Mouse (Mus musculus): ENCODE data around the gene Slc8a1. TPM values are rescaled to one million over a fixed set of nuclear protein-coding genes. Genes with fewer than 3 reads are reported as not detected.

Slc8a1 gene
- polyA plus RNA-seq, 1 experiment from 2014 or later: not detected

DNA sequence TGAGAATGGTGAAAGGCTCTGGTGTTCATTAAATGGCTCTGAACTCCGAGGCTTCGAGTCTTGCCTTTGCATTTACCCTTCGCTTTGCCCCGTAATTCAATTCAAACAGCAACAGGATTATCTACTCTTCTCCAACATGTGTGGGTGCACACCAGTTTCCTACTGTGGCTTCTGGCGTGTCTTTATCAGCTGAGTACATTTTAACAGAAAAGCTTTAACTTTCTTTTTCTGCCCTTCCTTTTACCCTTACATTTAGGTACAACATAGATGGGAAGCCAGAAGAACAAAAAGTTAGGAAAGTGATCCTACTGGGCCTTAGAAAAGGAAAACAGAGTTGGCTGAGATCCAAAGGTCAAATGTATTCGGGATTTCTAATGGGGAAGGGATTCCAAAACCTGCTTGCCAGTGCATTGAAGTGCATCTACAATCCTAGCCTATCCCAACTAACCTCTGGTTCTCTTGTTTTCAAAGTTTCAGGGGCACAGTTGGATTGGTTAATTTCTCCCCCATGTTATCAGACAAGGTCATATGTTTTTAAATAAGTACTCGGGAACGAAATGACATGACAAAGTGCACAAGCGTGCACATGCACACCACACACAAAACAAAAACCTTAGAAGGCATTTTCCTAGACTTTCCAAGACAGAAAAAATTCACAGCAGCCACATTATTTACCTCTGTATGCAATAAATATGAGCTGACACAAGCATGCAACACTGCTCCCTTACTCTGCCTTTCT is 172.4 kb downstream of the Slc8a1 start:
- DNase-seq (ENCODE audit: low read depth, low spot score) (no peak), ATAC-seq (no peak)
- TF ChIP-seq CTCF (IDR thresholded peaks at IDR 0.05): no peak
- ChIA-PET CTCF (interaction anchor here (1.2 kb wide), 1 partner anchor 12 kb away, joined by 4 read pairs; no protein-coding TSS in a partner anchor), POLR2A (no interaction called here)
- in situ Hi-C loops (cut with MboI; ENCODE audit: low pct_unique_long_range_greater_than_20kb): no loop called here
- H3K27me3 ChIP-seq: peaks cover 8% of the 10 kb centered on the region

DNA sequence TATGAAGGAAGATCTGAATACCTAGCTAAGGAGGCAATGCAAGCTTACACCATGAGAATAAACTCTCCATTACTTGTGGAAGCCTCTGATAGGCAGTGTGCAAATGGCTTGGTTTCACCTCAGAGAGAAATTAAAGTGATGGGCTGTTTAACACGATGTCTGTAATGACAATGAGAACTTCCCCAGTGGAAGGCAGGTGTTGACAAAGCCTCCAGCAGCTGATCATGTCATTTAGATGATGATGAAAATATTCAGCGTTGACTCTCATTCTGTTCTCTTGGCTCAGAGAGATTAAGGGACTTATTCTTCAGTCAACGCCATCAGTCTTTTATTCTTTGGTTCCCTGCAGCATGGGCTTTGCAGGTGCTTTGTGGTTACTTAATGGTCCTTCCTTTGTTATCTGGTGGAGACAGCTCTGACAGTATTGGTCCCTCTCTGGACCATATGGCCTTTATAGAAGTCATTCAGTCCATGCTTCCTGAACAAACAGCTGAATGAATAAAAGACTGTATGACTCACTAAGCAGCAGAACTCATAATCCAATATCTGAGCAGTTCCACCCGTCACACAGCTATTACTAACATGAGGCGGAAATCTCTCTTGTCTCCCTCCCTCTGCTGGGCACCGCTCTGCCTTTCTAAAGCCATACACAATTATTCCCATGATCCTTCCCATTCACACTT is 184.0 kb downstream of the Slc8a1 start:
- peaks cover 4% of the 10 kb centered on the region for H3K27me3 ChIP-seq
- ChIA-PET POLR2A (no interaction called here), CTCF (interaction anchor here (1.4 to 1.8 kb wide), 2 partner anchors 12 to 29 kb away, joined by 4 read pairs; no protein-coding TSS in a partner anchor)
- no peak for ATAC-seq
- in situ Hi-C loops (cut with MboI; ENCODE audit: low pct_unique_long_range_greater_than_20kb): no loop called here
- TF ChIP-seq CTCF (IDR thresholded peaks at IDR 0.05): no peak
- no peak for DNase-seq (ENCODE audit: low read depth, low spot score)

DNA sequence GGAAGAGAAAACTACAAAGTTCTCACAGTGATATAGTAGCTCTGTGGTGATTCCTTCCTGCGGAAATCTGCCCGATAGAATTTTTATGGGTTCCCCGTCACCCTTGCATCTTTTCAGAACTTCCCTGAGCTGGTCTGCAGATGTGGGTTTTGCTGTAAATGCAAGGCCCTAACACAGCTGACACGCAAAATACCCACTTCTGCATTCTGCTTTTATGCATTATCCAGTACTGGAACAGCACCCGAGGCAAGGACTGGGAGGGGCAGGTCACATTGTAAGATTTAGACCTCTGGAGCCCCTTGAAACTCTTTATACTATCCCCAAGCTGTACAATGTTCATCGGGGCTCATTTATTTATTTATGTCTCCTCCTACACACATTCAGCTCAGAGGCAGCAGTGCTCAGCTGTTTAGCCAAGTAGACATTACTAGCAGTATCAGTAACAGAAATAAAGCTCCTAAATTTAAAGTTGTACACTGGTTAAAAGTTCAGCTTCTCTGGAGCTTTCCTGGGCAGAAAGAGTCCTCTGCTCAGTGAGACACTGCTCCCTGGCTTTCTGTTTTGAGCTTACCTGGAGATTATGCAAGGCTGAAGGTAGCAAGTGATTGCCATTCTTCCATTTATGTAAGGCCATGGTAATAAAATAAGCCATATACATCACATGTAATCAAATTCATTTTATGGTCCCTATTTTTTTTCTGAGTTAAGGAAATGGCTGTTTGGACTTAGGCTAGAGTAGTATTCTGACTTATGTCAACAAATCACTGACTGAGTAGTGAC is 186.1 kb downstream of the Slc8a1 start:
- no peak for TF ChIP-seq CTCF (IDR thresholded peaks at IDR 0.05)
- no peak for DNase-seq (ENCODE audit: low read depth, low spot score)

DNA sequence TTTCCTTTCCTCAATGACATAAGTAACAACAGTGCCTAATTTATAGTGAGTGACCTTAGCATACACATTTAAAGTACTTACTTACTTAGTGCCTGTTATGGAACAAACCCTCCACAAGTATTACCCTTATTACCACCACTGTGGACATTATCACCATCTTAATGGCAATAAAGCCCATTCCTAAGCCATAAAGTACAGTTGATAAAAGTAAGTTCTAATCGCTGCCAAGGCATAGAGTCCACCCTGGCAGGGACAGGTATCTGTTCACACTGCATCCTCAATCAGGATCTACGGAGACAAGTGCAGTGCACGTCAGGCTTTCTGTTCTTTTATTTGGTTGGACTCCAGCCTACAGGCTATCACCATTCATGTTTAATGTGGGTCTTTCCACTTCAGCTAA is 187.3 kb downstream of the Slc8a1 start:
- no peak for TF ChIP-seq CTCF (IDR thresholded peaks at IDR 0.05)
- ATAC-seq (no peak), DNase-seq (ENCODE audit: low read depth, low spot score) (no peak)
- ChIA-PET POLR2A (no interaction called here), CTCF (no interaction called here)
- H3K27me3 ChIP-seq: peaks cover 5% of the 10 kb centered on the region
- in situ Hi-C loops (cut with MboI; ENCODE audit: low pct_unique_long_range_greater_than_20kb): no loop called here

More for the DNA sequence above, 186.1 kb downstream of the Slc8a1 start:
- ATAC-seq: no peak
- in situ Hi-C loops (cut with MboI; ENCODE audit: low pct_unique_long_range_greater_than_20kb): no loop called here
- ChIA-PET CTCF (interaction anchor here (1.1 kb wide), 1 partner anchor 32 kb away, joined by 4 read pairs; no protein-coding TSS in a partner anchor), POLR2A (no interaction called here)
- peaks cover 9% of the 10 kb centered on the region for H3K27me3 ChIP-seq

DNA sequence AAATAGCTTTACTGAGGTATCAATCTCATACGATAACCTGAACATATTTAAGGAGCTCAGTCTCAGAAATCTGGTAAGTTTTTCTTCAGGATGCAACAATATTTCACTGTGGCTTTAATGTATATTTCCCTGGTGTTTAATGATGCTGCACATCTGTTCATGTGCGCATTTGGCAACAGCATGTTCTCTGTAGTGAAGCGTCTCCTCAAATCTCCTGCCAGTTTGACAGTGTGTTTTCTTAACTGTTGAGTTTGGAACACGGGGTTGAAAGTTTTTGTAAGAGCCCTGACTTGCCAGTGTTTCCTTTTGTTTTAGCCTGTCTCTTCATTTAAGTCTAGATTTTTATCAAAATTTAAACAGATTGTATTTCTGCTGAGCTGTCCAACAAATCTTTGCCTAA is 190.2 kb downstream of the Slc8a1 start:
- POLR2A ChIA-PET: no interaction called here
- DNase-seq (ENCODE audit: low read depth, low spot score) (no peak), ATAC-seq (no peak)
- CTCF ChIA-PET: no interaction called here
- no peak for TF ChIP-seq CTCF (IDR thresholded peaks at IDR 0.05)
- peaks cover 5% of the 10 kb centered on the region for H3K27me3 ChIP-seq
- in situ Hi-C loops (cut with MboI; ENCODE audit: low pct_unique_long_range_greater_than_20kb): no loop called here

DNA sequence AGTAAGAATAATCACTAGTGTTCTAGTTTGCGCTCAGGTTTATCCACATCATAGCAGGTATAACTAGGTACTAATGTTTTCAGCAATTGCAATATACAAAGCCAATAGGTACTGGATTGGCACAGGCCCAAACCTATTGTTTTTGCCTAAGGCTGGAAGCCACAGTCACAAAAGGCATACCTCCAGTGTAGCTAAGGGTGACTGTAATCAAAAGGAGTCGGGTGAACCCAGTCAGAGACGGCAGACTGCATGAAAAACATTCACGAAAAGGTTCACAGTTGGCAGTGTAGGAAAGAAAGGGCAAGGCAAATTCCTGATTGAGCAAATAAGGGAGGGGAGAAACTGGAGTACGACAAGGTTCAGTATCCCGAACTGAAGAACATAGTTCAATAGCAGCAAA is 191.7 kb downstream of the Slc8a1 start:
- no peak for TF ChIP-seq CTCF (IDR thresholded peaks at IDR 0.05)
- ATAC-seq (no peak), DNase-seq (ENCODE audit: low read depth, low spot score) (no peak)
- in situ Hi-C loops (cut with MboI; ENCODE audit: low pct_unique_long_range_greater_than_20kb): no loop called here
- ChIA-PET CTCF (no interaction called here), POLR2A (no interaction called here)
- H3K27me3 ChIP-seq: peaks cover 5% of the 10 kb centered on the region

DNA sequence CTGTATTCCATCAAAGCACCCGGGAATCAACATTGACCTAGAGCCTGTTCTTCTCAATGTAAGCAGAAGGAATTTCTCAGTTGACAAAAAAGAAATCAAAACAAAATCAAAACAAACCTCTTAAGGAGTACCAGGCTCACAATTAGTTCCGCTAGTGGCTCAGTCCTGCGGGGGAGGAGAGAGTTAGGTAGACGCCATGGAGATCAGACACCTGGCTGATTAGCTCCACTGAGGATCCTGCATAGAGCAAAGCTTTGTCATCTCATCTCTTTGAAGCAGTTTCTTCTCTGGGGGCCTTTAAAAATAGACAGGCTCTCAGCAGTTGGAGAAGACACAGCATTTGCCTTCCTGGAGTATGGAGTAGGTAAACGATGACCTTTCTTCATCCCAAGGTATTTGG is 192.2 kb downstream of the Slc8a1 start:
- CTCF ChIA-PET: no interaction called here
- POLR2A ChIA-PET: no interaction called here
- ATAC-seq: no peak
- in situ Hi-C loops (cut with MboI; ENCODE audit: low pct_unique_long_range_greater_than_20kb): no loop called here
- peaks cover 5% of the 10 kb centered on the region for H3K27me3 ChIP-seq
- no peak for DNase-seq (ENCODE audit: low read depth, low spot score)
- no peak for TF ChIP-seq CTCF (IDR thresholded peaks at IDR 0.05)

DNA sequence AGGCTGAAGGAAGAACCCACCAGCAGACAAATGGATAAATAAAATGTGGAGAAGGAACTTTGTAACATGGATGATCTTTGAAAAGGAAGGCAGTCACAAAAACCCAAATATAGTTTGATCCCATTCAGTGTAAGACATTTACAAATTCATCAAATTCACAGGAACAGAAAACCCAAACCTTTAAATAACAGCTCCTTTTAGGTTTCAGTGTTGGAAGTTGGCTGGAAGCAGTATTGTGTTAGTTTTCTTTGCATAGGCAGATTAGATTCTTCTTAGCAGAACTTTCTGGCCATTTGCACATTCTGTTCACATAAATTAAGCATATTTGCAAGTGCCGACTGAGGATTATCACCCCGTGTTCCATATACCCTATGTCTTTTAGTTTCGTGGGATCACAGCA is 193.3 kb downstream of the Slc8a1 start:
- DNase-seq (ENCODE audit: low read depth, low spot score): no peak
- ATAC-seq: no peak
- TF ChIP-seq CTCF (IDR thresholded peaks at IDR 0.05): no peak
- ChIA-PET POLR2A (no interaction called here), CTCF (no interaction called here)
- H3K27me3 ChIP-seq: peaks cover 5% of the 10 kb centered on the region
- in situ Hi-C loops (cut with MboI; ENCODE audit: low pct_unique_long_range_greater_than_20kb): no loop called here

DNA sequence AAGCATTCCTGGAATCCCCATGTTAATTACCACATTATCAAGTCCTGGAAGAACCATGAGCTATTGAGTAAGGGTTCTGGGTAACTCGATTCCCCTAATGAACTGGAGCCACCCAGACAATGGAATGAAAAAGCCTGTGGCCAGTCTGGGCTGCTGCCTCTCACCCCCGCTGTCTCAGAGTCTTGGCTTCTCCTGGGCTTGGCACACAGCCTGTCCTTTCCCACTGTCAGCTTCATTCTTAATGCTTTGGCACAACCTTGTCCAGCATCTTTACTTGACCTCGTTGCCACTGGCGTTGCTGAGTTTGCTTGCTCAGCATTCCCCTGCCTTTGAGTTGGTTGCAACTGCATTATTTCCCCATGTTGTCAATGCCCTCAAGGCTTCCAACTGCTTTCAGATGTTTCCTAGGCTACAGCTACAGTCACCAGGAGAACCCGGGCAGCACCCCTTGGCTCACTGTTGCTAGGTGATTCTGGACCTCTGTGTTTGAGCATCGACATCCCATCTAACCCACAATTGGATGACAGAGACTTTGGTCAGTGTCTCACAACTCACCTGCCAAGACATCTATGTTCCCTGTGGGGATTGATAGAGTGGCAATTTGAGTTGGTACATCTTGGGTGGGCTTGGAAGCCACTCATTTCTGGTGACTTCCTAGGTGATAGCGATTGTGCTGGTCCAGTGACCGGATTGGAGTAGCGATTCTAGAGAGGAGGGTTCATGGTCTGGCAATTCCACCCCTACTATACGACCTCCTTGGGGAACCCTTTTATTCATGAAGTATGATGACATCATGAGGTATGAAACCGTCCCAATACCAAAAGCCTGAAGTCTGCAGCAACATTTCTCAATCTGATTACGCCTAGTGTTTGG is 195.6 kb downstream of the Slc8a1 start:
- ChIA-PET CTCF (no interaction called here), POLR2A (no interaction called here)
- DNase-seq (ENCODE audit: low read depth, low spot score) (no peak), ATAC-seq (no peak)
- in situ Hi-C loops (cut with MboI; ENCODE audit: low pct_unique_long_range_greater_than_20kb): no loop called here
- no peaks in the 10 kb centered on the region for H3K27me3 ChIP-seq
- TF ChIP-seq CTCF (IDR thresholded peaks at IDR 0.05): no peak

Measured in Patski (cell line).